Mouse (Mus musculus) megakaryocyte, embryonic 14.5 days (primary cell): ENCODE results near the gene Cfi.

ENCODE experiments used
- FLI1 ChIP-seq: IDR thresholded peaks from 2 replicates; pipeline ENCODE4 v1.6.1; 2012; ENCODE audit warnings: low read length, inconsistent platforms, mixed read lengths
- GATA1 ChIP-seq: IDR thresholded peaks from 3 replicates; pipeline ENCODE4 v1.6.1; 2012; ENCODE audit warnings: mixed read lengths, low read length, inconsistent platforms, borderline replicate concordance

DNA sequence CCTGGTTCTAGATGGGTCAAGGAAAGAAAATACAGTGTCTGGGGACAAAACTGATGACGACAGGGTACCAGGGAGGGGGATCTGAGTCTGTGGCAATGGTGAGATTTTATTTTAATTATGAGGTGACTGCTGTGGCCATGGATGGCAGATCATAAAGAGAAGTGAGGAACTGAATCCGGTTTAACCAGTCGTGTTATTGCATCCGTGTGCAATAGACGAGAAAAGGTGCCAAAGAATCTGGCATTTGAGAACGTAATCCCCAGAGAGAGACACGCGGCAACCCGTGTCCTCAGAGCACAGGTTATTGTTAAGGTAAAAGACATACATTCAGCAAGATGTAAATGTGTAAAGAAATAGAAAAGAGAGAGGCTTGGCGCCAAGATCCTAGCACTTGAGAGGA is 41.6 kb downstream of the Cfi start:
- no peak for TF ChIP-seq GATA1
- TF ChIP-seq FLI1, result no peak
